Mouse (Mus musculus): ENCODE data around the gene Tmem87b. TPM values are rescaled to one million over a fixed set of nuclear protein-coding genes. Genes with fewer than 3 reads are reported as not detected.
A peak's percentile ranks its signal among the peaks of the same experiment; 100 is the strongest.

The Tmem87b gene
- polyA plus RNA-seq, 1 experiment from 2014 or later, result 35.1 TPM

- Histone ChIP-seq H3K4me1 (ENCODE audit: control insufficient read depth, insufficient read depth, low read depth, low read length) (peaks cover 3% of the 10 kb centered on the region; the same call in 1 of the 2 replicates), H3K4me2 (ENCODE audit: low read length) (no peak overlapping the region), H3K4me3 (ENCODE audit: low read length) (no peak overlapping the region), H3K36me3 (ENCODE audit: control insufficient read depth, insufficient read depth, low read length) (no peaks in the 10 kb centered on the region), H3K27me3 (replicated peaks; ENCODE audit: control insufficient read depth, insufficient read depth, low read length) (no peaks in the 10 kb centered on the region), H3K27ac (ENCODE audit: low read depth, low read length) (no peak overlapping the region), H3K9ac (ENCODE audit: low read depth, low read length) (no peak overlapping the region), H3K9me3 (ENCODE audit: control insufficient read depth, low read length) (no peaks in the 10 kb centered on the region)
- 34% methylated on average over 2 of the region's 2 CpGs for WGBS
- no peak for ATAC-seq
Measured at GRCm38 (mm10) chr2:128812761-128813160, 5.2 kb upstream of the Tmem87b start.

DNA sequence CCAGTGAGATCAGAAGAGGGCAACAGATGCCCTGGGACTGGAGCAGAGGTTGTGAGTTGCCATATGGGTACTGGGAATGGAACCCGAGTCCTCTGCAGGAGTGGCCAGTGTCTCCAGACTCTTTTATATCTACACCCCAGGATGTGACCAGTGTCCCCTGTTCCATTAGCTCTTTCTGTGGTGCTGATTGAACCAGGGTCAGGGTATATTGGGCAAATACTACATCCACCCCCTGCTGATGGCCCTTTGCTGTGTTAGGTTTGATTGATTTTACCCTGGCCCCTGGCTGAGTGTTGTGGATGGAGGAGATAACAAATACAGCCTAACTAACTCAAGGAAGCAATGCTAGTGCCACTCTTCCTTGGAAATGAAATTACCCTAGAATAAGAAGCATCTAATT lies 1.6 kb upstream of the Tmem87b start:
- H3K4me3 ChIP-seq (ENCODE audit: low read length), result no peak overlapping the region
- no peaks in the 10 kb centered on the region for H3K9me3 ChIP-seq (ENCODE audit: control insufficient read depth, low read length)
- 83% methylated on average over 1 of the region's 1 CpGs for WGBS
- no peak overlapping the region for H3K9ac ChIP-seq (ENCODE audit: low read depth, low read length)
- no peaks in the 10 kb centered on the region for H3K36me3 ChIP-seq (ENCODE audit: control insufficient read depth, insufficient read depth, low read length)
- no peaks in the 10 kb centered on the region for H3K27me3 ChIP-seq (replicated peaks; ENCODE audit: control insufficient read depth, insufficient read depth, low read length)
- peaks cover 14% of the 10 kb centered on the region for H3K4me1 ChIP-seq (ENCODE audit: control insufficient read depth, insufficient read depth, low read depth, low read length)
- no peak overlapping the region for H3K4me2 ChIP-seq (ENCODE audit: low read length)
- H3K27ac ChIP-seq (ENCODE audit: low read depth, low read length), result no peak overlapping the region
- ATAC-seq, result no peak

- 43% methylated on average over 6 of the region's 6 CpGs for WGBS
- Histone ChIP-seq H3K27me3 (replicated peaks; ENCODE audit: control insufficient read depth, insufficient read depth, low read length) (no peaks in the 10 kb centered on the region), H3K9me3 (ENCODE audit: control insufficient read depth, low read length) (no peaks in the 10 kb centered on the region), H3K4me2 (ENCODE audit: low read length) (peak overlapping the region; percentile 70), H3K9ac (ENCODE audit: low read depth, low read length) (no peak overlapping the region), H3K36me3 (ENCODE audit: control insufficient read depth, insufficient read depth, low read length) (no peaks in the 10 kb centered on the region), H3K27ac (ENCODE audit: low read depth, low read length) (no peak overlapping the region; the same call in 1 of the 2 replicates), H3K4me1 (ENCODE audit: control insufficient read depth, insufficient read depth, low read depth, low read length) (peaks cover 14% of the 10 kb centered on the region), H3K4me3 (ENCODE audit: low read length) (peak overlapping the region; percentile 74)
- ATAC-seq, result no peak; the same call in 1 of the 2 replicates
Measured at GRCm38 (mm10) chr2:128816916-128817315, 1.0 kb upstream of the Tmem87b start.

GRCm38 (mm10) chr2:128817387-128817785 lies 532 bp upstream of the Tmem87b start:
- Histone ChIP-seq H3K27ac (ENCODE audit: low read depth, low read length) (peak overlapping the region; percentile 89), H3K9ac (ENCODE audit: low read depth, low read length) (peak overlapping the region; percentile 65), H3K9me3 (ENCODE audit: control insufficient read depth, low read length) (no peaks in the 10 kb centered on the region), H3K36me3 (ENCODE audit: control insufficient read depth, insufficient read depth, low read length) (no peaks in the 10 kb centered on the region), H3K27me3 (replicated peaks; ENCODE audit: control insufficient read depth, insufficient read depth, low read length) (no peaks in the 10 kb centered on the region), H3K4me1 (ENCODE audit: control insufficient read depth, insufficient read depth, low read depth, low read length) (peaks cover 14% of the 10 kb centered on the region), H3K4me3 (ENCODE audit: low read length) (peak overlapping the region; percentile 74), H3K4me2 (ENCODE audit: low read length) (peak overlapping the region; percentile 70)
- ATAC-seq, result peak; percentile 62
- 0% methylated on average over 7 of the region's 7 CpGs for WGBS

DNA sequence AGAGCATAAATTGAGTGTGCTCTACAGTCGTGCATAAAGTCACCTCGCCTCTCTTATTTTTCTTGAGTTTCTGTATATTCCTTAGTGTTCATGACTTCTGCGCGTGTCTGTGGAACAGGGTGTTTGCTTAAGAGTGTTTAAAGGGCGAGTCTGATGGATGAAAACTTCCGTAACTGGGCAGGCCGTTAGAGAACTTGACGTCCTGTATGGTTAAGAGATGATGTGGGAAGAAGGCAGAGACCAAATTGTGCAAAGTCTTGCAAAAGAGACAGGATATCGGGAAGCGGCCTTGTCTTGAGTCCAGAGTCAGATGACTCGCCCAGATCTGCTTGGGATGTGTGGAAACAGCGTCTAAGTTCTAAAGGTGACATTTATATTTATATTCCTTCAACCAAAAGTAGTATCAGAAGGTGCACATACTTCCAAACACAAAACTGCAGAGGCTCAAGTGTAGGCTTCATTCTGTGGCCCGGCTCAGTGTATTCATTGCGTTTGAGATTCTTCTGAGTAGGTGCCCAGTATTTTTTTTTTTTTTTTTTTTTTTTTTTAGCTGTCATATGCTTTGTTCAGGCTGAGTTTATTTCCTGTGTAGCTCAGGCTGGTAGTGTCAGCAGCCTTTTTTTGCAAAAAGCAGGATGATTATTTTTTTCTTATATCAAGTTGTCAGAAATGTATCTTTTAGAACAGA lies 1.2 kb downstream of the Tmem87b start:
- peak overlapping the region; percentile 83 for H3K9ac ChIP-seq (ENCODE audit: low read depth, low read length)
- 18% methylated on average over 14 of the region's 14 CpGs for WGBS
- no peaks in the 10 kb centered on the region for H3K36me3 ChIP-seq (ENCODE audit: control insufficient read depth, insufficient read depth, low read length)
- H3K4me3 ChIP-seq (ENCODE audit: low read length), result peak overlapping the region; percentile 74
- ATAC-seq, result no peak
- H3K9me3 ChIP-seq (ENCODE audit: control insufficient read depth, low read length), result no peaks in the 10 kb centered on the region
- H3K4me2 ChIP-seq (ENCODE audit: low read length), result peak overlapping the region; percentile 70
- no peaks in the 10 kb centered on the region for H3K27me3 ChIP-seq (replicated peaks; ENCODE audit: control insufficient read depth, insufficient read depth, low read length)
- H3K27ac ChIP-seq (ENCODE audit: low read depth, low read length), result peak overlapping the region; percentile 91
- peaks cover 14% of the 10 kb centered on the region for H3K4me1 ChIP-seq (ENCODE audit: control insufficient read depth, insufficient read depth, low read depth, low read length)

GRCm38 (mm10) chr2:128820631-128821030 lies 2.7 kb downstream of the Tmem87b start:
- Histone ChIP-seq H3K4me2 (ENCODE audit: low read length) (no peak overlapping the region), H3K4me1 (ENCODE audit: control insufficient read depth, insufficient read depth, low read depth, low read length) (peaks cover 14% of the 10 kb centered on the region), H3K27ac (ENCODE audit: low read depth, low read length) (no peak overlapping the region), H3K4me3 (ENCODE audit: low read length) (no peak overlapping the region), H3K9me3 (ENCODE audit: control insufficient read depth, low read length) (no peaks in the 10 kb centered on the region), H3K36me3 (ENCODE audit: control insufficient read depth, insufficient read depth, low read length) (no peaks in the 10 kb centered on the region), H3K27me3 (replicated peaks; ENCODE audit: control insufficient read depth, insufficient read depth, low read length) (no peaks in the 10 kb centered on the region), H3K9ac (ENCODE audit: low read depth, low read length) (no peak overlapping the region)
- ATAC-seq, result no peak
- 86% methylated on average over 2 of the region's 2 CpGs for WGBS

GRCm38 (mm10) chr2:128823893-128824292 lies 6.0 kb downstream of the Tmem87b start:
- no peak overlapping the region for H3K9ac ChIP-seq (ENCODE audit: low read depth, low read length)
- peaks cover 10% of the 10 kb centered on the region for H3K4me1 ChIP-seq (ENCODE audit: control insufficient read depth, insufficient read depth, low read depth, low read length)
- H3K27ac ChIP-seq (ENCODE audit: low read depth, low read length), result no peak overlapping the region
- H3K9me3 ChIP-seq (ENCODE audit: control insufficient read depth, low read length), result no peaks in the 10 kb centered on the region
- no peak for ATAC-seq
- no peak overlapping the region for H3K4me2 ChIP-seq (ENCODE audit: low read length)
- H3K36me3 ChIP-seq (ENCODE audit: control insufficient read depth, insufficient read depth, low read length), result peaks cover 2% of the 10 kb centered on the region
- no peak overlapping the region for H3K4me3 ChIP-seq (ENCODE audit: low read length)
- 88% methylated on average over 5 of the region's 5 CpGs for WGBS
- H3K27me3 ChIP-seq (replicated peaks; ENCODE audit: control insufficient read depth, insufficient read depth, low read length), result no peaks in the 10 kb centered on the region

GRCm38 (mm10) chr2:128827787-128828186 lies 9.9 kb downstream of the Tmem87b start:
- Histone ChIP-seq H3K9me3 (ENCODE audit: control insufficient read depth, low read length) (no peaks in the 10 kb centered on the region), H3K36me3 (ENCODE audit: control insufficient read depth, insufficient read depth, low read length) (peaks cover 19% of the 10 kb centered on the region), H3K27ac (ENCODE audit: low read depth, low read length) (no peak overlapping the region), H3K4me3 (ENCODE audit: low read length) (no peak overlapping the region), H3K9ac (ENCODE audit: low read depth, low read length) (no peak overlapping the region), H3K27me3 (replicated peaks; ENCODE audit: control insufficient read depth, insufficient read depth, low read length) (no peaks in the 10 kb centered on the region), H3K4me1 (ENCODE audit: control insufficient read depth, insufficient read depth, low read depth, low read length) (no peaks in the 10 kb centered on the region), H3K4me2 (ENCODE audit: low read length) (no peak overlapping the region)
- ATAC-seq, result no peak
- 97% methylated on average over 1 of the region's 1 CpGs for WGBS

GRCm38 (mm10) chr2:128832611-128833010 lies 14.7 kb downstream of the Tmem87b start:
- no peak overlapping the region for H3K27ac ChIP-seq (ENCODE audit: low read depth, low read length)
- H3K4me1 ChIP-seq (ENCODE audit: control insufficient read depth, insufficient read depth, low read depth, low read length), result no peaks in the 10 kb centered on the region
- H3K4me2 ChIP-seq (ENCODE audit: low read length), result no peak overlapping the region
- WGBS, result 93% methylated on average over 3 of the region's 3 CpGs
- no peaks in the 10 kb centered on the region for H3K9me3 ChIP-seq (ENCODE audit: control insufficient read depth, low read length)
- H3K27me3 ChIP-seq (replicated peaks; ENCODE audit: control insufficient read depth, insufficient read depth, low read length), result no peaks in the 10 kb centered on the region
- ATAC-seq, result no peak
- H3K4me3 ChIP-seq (ENCODE audit: low read length), result no peak overlapping the region
- H3K36me3 ChIP-seq (ENCODE audit: control insufficient read depth, insufficient read depth, low read length), result peaks cover 48% of the 10 kb centered on the region
- H3K9ac ChIP-seq (ENCODE audit: low read depth, low read length), result no peak overlapping the region
